Mouse (Mus musculus) midbrain, embryonic 16.5 days (tissue): ENCODE data around the gene Lyplal1. TPM values are rescaled to one million over a fixed set of nuclear protein-coding genes. Genes with fewer than 3 reads are reported as not detected.
A peak's percentile ranks its signal among the peaks of the same experiment; 100 is the strongest.

Experiments
- ATAC-seq: fragments of 200-750 bp; cut with Nextera tagmentation; 2 replicates; pipeline ENCODE4 v1.8.0; 2017; ENCODE audit warnings: moderate TSS enrichment
- H3K27ac ChIP-seq: fragments of 300-500 bp; sonication (generic); 2 replicates; pipeline ENCODE4 v1.5.1; 2014; ENCODE audit warnings: mild to moderate bottlenecking, low read length, mixed read lengths
- H3K27me3 ChIP-seq: fragments of 300-500 bp; sonication (generic); 2 replicates; pipeline ENCODE4 v1.6.1; 2014; ENCODE audit warnings: low read depth, low read length, mixed read lengths; ENCODE audit not compliant: control insufficient read depth, insufficient read depth
- H3K36me3 ChIP-seq: fragments of 300-500 bp; sonication (generic); 2 replicates; pipeline ENCODE4 v1.6.1; 2014; ENCODE audit warnings: mild to moderate bottlenecking, low read length, moderate library complexity, mixed read lengths; ENCODE audit not compliant: control insufficient read depth, insufficient read depth
- H3K4me1 ChIP-seq: fragments of 300-500 bp; sonication (generic); 2 replicates; pipeline ENCODE4 v1.6.1; 2014; ENCODE audit warnings: mild to moderate bottlenecking, low read length, mixed read lengths; ENCODE audit not compliant: control insufficient read depth, insufficient read depth
- H3K4me2 ChIP-seq: fragments of 300-500 bp; sonication (generic); 2 replicates; pipeline ENCODE4 v1.6.1; 2014; ENCODE audit warnings: mild to moderate bottlenecking, low read length, mixed read lengths
- H3K4me3 ChIP-seq: fragments of 300-500 bp; sonication (generic); 2 replicates; pipeline ENCODE4 v1.5.1; 2014; ENCODE audit warnings: low read depth, mild to moderate bottlenecking, low read length, moderate library complexity, mixed read lengths
- H3K9ac ChIP-seq: fragments of 300-500 bp; sonication (generic); 2 replicates; pipeline ENCODE4 v1.6.1; 2014; ENCODE audit warnings: low read depth, low read length, mixed read lengths
- H3K9me3 ChIP-seq: fragments of 300-500 bp; sonication (generic); replicated peaks from 2 replicates; pipeline ENCODE4 v1.6.1; 2014; ENCODE audit warnings: mild to moderate bottlenecking, low read length, mixed read lengths; ENCODE audit not compliant: control insufficient read depth, poor library complexity, severe bottlenecking
- WGBS: fragments of 180-500 bp; shearing (Covaris S2); extraction: QIAGEN DNeasy Blood & Tissue Kit; methylation state at CpG from one replicate; pipeline ENCODE4 v1.1.7; 2014; 5-methylcytosine and 5-hydroxymethylcytosine counted together
- polyA plus RNA-seq: library from polyadenylated mRNA; unstranded; fragments of >200 nt; fragmentation: Nextera tagmentation; extraction: Ambion mirVana; gene quantifications from 2 replicates; pipeline ENCODE4 v1.2.1, GENCODE M21; 2015

Gene Lyplal1
- 16.3 and 16.6 TPM in 2 replicates for polyA plus RNA-seq

DNA sequence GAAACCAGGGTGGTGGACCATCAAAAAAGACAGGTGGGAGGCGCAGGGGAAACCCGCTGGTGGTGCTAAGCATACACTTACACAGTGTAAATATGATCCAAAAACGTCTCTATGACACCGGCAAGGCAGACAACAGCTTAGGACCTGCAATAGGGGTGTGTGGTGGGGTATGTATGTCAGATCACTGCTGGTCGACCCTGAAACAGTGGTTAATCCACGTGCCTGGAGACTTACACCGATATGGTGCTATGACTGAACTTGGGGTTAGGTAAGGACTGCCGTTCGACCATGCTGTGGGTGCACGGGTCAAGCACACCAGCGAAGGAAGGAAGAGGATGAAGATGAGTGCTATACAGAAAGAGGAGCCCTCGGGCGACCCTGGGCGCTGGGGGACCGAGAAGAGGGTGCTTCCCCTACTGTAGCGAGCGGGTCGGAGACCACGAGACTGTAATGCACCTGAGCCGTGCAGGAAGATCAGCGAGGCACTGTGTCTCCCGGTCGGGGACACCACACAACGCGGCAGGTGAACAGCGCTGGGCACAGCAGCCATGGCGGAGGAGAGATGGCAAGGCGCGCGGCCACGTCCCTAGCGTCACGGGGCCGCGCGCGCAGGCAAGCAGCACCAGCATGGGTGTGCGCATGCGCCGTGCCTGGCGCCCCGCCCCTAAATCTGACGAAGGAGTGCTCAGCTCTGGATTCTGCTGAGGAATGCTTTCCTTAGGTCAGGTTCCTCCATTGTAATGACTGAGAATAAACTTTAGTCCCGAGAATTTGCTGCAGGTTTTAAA is at the start of gene Lyplal1:
Gene Lyplal1, minus strand, starts transcription at position 610 of the 788 bp plus-strand sequence.
- WGBS = 3% methylated on average over 44 of the region's 44 CpGs
- Histone ChIP-seq H3K27me3 (no peaks in the 10 kb centered on the region), H3K27ac (peak within 1 kb of the TSS; percentile 94), H3K36me3 (no peaks in the 10 kb centered on the region), H3K9ac (peak within 1 kb of the TSS; percentile 91), H3K9me3 (no peaks in the 10 kb centered on the region; the same call in 1 of the 2 replicates), H3K4me3 (peak within 1 kb of the TSS; percentile 74), H3K4me2 (peak within 1 kb of the TSS; percentile 85), H3K4me1 (peaks cover 10% of the 10 kb centered on the region)
- ATAC-seq = peak; percentile 95

DNA sequence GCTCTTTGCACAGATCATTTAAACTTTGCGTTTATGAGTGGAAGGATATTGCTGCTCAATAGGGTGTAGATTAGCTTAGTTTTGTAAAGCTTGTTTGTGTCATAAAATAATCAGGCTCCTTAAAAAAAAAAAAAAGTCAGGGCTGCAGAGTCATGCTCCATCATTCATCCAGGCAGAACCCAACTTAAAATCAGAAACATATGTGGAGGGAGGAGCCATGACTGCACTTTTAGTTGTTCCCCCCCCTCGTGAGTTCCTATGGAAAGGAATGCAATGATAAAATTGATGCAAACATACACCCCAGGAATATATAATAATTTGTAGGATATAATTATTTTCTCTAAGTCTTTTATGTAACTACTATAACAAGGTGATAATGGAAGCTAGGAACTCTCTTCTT is 46.5 kb upstream of the Lyplal1 start:
- no peaks in the 10 kb centered on the region for H3K36me3 ChIP-seq
- H3K4me1 ChIP-seq = no peaks in the 10 kb centered on the region
- H3K4me3 ChIP-seq = no peak overlapping the region
- H3K27me3 ChIP-seq = no peaks in the 10 kb centered on the region
- 64% methylated on average over 2 of the region's 2 CpGs for WGBS
- H3K4me2 ChIP-seq = no peak overlapping the region
- no peaks in the 10 kb centered on the region for H3K9me3 ChIP-seq
- H3K9ac ChIP-seq = no peak overlapping the region
- no peak for ATAC-seq
- no peak overlapping the region for H3K27ac ChIP-seq

DNA sequence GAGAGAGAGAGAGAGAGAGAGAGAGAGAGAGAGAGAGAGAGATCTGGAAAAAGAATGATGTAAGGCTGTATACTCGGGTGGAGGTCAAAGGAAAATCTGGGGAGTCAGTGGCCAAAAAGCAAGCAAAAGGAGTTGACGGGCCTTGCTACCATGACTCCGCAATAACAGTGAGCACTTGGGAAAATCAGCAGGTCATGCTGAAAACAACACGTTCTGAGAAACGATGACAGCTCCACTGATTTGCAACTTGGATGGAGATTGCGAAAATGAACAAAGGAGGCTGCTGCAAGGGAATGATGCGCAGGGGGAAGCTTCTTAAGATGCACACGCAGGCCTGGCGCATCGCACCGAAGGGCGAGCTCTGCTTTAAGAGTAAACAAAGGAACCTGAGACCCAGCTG is 46.1 kb upstream of the Lyplal1 start:
- Histone ChIP-seq H3K4me2 (no peak overlapping the region), H3K4me3 (no peak overlapping the region), H3K9me3 (no peaks in the 10 kb centered on the region), H3K27ac (no peak overlapping the region; the same call in 1 of the 2 replicates), H3K36me3 (no peaks in the 10 kb centered on the region), H3K4me1 (no peaks in the 10 kb centered on the region), H3K9ac (no peak overlapping the region), H3K27me3 (no peaks in the 10 kb centered on the region)
- no peak for ATAC-seq
- 57% methylated on average over 12 of the region's 12 CpGs for WGBS

DNA sequence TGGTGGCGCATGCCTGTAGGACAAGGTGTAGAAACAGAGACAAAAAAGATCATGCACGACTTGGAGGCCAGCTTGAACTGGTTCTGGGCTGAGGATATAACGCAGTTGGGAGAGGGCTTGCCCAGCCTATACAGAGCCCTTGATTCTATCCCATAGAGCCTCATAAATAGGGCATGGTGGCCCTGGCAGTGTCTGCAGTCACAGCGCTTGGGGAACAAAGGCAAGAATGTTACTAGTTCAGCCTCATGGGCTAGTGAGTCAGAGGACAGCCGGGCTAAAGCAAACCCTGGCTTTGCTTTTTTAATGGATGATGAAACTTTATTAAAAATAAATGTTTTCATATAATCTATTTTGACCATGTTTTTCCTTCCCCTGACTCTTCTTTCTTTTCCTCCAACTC is 33.3 kb upstream of the Lyplal1 start:
- no peak for ATAC-seq
- H3K27ac ChIP-seq = no peak overlapping the region
- H3K4me3 ChIP-seq = no peak overlapping the region
- no peaks in the 10 kb centered on the region for H3K27me3 ChIP-seq
- H3K36me3 ChIP-seq = no peaks in the 10 kb centered on the region
- no peaks in the 10 kb centered on the region for H3K4me1 ChIP-seq
- no peak overlapping the region for H3K4me2 ChIP-seq
- H3K9me3 ChIP-seq = no peaks in the 10 kb centered on the region
- WGBS = 78% methylated on average over 5 of the region's 5 CpGs
- H3K9ac ChIP-seq = no peak overlapping the region

DNA sequence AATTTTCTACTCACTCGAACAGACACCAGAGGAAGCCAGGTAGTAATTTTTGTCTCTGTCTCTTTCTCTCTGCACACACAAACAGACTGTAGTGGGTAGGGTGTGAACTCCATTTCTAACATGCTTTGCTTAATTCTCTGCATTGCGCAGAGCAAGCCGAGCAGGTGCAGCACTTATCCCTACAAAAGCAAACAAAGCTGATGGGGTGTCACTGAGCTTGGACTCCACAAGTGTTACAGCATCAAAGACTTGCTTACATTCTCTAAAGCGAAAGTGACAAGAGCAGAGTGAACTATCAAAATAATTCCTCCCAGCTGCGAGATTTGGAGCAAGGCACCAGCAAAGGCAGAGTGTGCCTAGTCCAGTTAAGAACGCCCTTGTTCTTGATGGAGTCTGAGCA is 28.3 kb upstream of the Lyplal1 start:
- Histone ChIP-seq H3K27ac (no peak overlapping the region), H3K9ac (no peak overlapping the region), H3K9me3 (no peaks in the 10 kb centered on the region), H3K4me2 (no peak overlapping the region), H3K36me3 (no peaks in the 10 kb centered on the region), H3K27me3 (no peaks in the 10 kb centered on the region), H3K4me3 (no peak overlapping the region), H3K4me1 (no peaks in the 10 kb centered on the region)
- no peak for ATAC-seq
- WGBS = 43% methylated on average over 6 of the region's 6 CpGs

DNA sequence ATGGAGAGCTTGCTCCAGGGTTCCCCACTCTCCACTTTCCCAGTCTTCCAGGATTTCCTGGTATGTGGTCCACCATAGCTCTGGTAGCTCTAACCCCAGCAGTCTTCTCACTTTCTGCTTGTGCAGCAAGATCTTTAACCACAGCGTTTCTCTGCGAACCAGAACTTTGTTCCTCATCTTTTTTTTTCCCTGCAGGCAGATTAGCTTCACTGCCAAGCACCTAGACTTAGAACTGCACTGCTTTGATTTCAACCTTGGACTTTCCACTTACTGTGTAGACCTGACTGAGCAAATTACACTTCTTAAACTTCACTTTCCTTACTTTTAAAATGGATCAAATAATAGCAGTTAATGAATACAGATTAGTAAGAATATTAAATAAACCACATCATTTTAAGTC is 23.1 kb upstream of the Lyplal1 start:
- Histone ChIP-seq H3K4me2 (no peak overlapping the region), H3K9ac (no peak overlapping the region), H3K9me3 (no peaks in the 10 kb centered on the region), H3K4me1 (no peaks in the 10 kb centered on the region), H3K27ac (no peak overlapping the region), H3K36me3 (no peaks in the 10 kb centered on the region), H3K27me3 (no peaks in the 10 kb centered on the region), H3K4me3 (no peak overlapping the region)
- ATAC-seq = no peak
- WGBS = 89% methylated on average over 2 of the region's 2 CpGs

DNA sequence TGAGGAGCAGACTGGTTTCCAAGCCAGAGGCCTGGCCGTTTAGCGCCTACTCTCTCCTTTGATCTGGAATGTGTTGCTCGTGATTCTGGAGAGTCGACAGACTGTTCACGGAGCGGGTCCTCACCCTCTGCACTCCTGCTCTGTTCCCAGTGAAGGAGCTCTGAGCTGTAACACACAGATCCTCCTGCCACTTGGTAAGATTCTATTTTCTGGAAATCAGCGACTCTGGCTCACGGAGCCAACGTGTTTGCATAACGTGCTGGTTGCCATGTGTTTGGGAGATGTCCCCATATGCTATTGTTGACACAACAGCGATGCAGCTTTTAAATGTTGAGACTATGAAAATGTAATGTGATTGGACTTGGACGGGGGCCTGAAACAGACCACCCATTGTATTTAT is 20.8 kb upstream of the Lyplal1 start:
- Histone ChIP-seq H3K27ac (no peak overlapping the region), H3K4me2 (no peak overlapping the region), H3K36me3 (no peaks in the 10 kb centered on the region), H3K4me3 (no peak overlapping the region), H3K9me3 (no peaks in the 10 kb centered on the region), H3K9ac (no peak overlapping the region), H3K27me3 (no peaks in the 10 kb centered on the region), H3K4me1 (no peaks in the 10 kb centered on the region)
- no peak for ATAC-seq
- WGBS = 70% methylated on average over 12 of the region's 12 CpGs

DNA sequence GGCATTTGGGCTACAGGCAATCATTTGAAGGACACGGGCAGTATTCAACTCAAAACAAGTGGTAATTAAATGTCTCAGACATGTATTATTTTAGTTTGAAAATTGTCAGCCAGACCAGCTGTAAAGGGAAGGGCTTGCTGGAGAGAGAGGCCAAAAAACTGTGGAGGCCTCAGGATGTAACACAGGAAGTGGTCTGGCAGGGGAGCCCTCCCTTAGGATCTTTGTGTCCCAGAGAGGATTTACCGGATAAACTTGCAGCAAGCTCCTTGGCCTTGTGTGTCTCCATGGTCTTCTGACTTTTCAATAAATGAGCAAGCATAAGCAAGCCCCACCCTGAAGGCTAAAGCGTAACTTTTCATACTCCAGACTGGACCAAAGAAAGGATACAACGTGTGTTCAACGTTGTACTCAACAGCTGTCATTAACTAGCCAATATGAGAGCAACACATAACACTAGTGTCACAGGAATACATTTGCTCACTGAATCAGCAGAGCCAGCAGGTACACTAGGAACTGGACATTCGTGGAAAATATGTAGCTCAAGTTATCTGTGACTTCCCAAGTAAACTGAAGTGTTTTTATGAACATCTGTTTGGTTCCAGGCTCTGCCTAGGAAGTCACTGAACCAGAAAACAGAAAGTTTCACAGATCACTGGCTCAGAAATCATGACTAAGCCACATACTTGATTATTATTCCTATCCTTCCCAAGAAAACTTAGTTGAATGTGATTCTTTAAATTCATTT is 19.7 kb upstream of the Lyplal1 start:
- H3K9me3 ChIP-seq = no peaks in the 10 kb centered on the region
- no peak for ATAC-seq
- H3K27ac ChIP-seq = no peak overlapping the region
- 69% methylated on average over 6 of the region's 6 CpGs for WGBS
- H3K4me3 ChIP-seq = no peak overlapping the region
- H3K4me2 ChIP-seq = no peak overlapping the region
- no peaks in the 10 kb centered on the region for H3K36me3 ChIP-seq
- no peaks in the 10 kb centered on the region for H3K27me3 ChIP-seq
- no peak overlapping the region for H3K9ac ChIP-seq
- H3K4me1 ChIP-seq = no peaks in the 10 kb centered on the region

DNA sequence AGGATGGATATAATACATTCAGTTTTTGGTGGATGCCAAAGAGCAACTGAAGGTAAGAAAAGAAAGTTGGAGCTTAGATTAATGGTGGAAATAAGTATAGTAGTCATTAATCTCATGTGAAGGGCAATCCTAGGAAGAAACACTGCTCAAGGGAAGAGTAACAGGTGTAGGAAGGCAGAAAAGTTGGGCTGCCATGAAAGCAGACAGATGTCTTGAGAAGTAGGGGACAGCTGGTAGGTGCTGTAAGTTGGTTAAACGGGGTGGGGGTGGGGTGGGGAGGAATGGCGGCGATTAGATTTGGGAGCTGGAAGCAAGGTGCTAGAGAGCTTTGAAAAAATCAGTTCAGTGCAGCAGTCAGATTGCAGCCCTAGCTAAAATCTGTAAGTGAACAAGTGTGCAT is 14.4 kb upstream of the Lyplal1 start:
- no peak overlapping the region for H3K4me3 ChIP-seq
- H3K36me3 ChIP-seq = no peaks in the 10 kb centered on the region
- no peak overlapping the region for H3K4me2 ChIP-seq
- no peaks in the 10 kb centered on the region for H3K9me3 ChIP-seq
- H3K4me1 ChIP-seq = no peaks in the 10 kb centered on the region
- no peaks in the 10 kb centered on the region for H3K27me3 ChIP-seq
- H3K27ac ChIP-seq = no peak overlapping the region
- no peak for ATAC-seq
- no peak overlapping the region for H3K9ac ChIP-seq
- WGBS = 86% methylated on average over 3 of the region's 3 CpGs
